Mouse (Mus musculus) liver, postnatal 0 days (tissue): ENCODE results near the gene Pepd.

ENCODE experiments used
- CTCF ChIP-seq: sonication (generic); IDR thresholded peaks from 2 replicates; pipeline ENCODE4 v1.5.1; 2016; ENCODE audit warnings: antibody characterized with exemption, low read depth
- EP300 ChIP-seq: IDR thresholded peaks from 2 replicates; pipeline ENCODE4 v1.6.1; 2016; ENCODE audit warnings: antibody characterized with exemption, low read depth, mild to moderate bottlenecking

DNA sequence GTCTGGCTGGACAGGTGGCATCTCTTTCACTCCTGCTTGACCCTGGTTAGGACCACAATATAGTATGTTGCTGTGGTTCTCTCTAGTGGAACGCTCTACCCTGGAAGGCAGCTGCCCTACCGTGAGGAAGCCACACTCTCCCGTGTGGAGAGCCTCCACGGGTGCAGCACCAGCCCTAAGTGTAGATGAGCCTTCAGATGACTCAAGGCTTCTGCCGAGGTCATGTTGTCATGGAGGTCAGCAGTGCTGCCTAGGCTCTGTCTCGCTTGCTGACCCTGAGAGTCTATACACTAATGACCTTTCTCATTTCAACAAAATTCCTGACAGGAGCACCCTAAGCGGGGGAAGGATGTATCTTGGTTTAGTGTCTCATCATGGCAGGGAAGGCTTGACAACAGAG, 13.8 kb downstream of the Pepd start:
- TF ChIP-seq CTCF (no peak), EP300 (no peak)
